Mouse (Mus musculus) ES-Bruce4 (cell line): ENCODE data around the gene Nolc1.

Experiments used
- CTCF ChIP-seq: IDR thresholded peaks from one replicate; pipeline ENCODE4 v1.8.1; 2011; ENCODE audit warnings: low read depth, low read length
- POLR2A ChIP-seq: IDR thresholded peaks from one replicate; pipeline ENCODE4 v1.8.1; 2011; ENCODE audit warnings: low read length; ENCODE audit not compliant: insufficient read depth

DNA sequence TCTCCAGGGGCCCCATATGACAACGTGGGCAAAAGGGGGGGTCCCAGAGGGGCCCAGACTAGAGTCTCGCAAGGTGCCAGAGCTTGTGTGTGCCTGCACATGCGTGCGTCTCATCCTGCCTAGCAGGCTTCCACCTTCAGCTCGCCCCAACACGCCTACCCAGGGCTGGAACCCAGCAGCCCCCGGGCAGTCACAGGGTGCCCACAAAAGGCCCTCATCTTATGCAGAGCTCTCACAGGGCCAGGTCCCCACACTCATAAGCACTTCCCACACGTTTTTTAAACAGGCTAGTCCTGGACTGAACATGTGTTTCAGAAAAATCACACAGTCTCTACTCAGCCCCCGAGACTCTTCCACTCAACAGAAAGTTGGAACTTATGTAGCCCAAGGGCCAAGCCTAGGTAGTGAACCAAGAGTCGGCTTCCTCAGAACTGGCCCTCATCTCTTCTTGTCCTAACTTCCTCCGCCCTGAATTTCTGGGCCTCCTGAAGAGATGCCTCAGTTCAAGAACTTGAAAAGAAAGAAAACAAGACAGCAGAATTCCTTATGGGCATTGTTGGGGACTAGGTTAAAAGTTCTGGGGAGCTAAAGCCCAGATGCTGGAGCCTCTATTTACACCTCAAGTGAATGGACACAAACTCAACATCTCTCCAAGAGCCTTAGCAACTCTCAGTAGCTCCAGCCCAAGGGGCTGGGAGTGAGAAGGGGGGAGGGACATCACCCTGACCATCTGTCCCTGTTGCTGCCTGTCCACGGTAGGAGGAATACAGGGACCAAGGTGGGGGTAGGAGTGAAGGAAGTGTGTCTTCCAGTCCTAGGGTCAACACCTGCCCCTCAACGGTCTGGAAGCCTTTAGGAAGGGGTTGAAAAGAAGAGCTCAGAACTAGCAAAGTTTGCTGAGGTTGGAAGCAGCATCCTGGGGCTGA lies 37.5 kb upstream of the Nolc1 start:
- TF ChIP-seq CTCF (no peak), POLR2A (no peak)
